Mouse (Mus musculus): ENCODE results near the gene Olfr572.

Olfr572 gene

GRCm38 (mm10) chr7:102924109-102924508, at the start of gene Olfr572:
TSS of gene Olfr572 (plus strand) at chr7:102924409.
- no peak for DNase-seq

- no peak for DNase-seq
These were observed 47.4 kb upstream of the Olfr572 start, which contains the start of gene Olfr568 for GRCm38 (mm10) chr7:102876822-102877221. TSS of gene Olfr568 (plus strand) at chr7:102877122.

- DNase-seq, result no peak
These were observed 33.4 kb upstream of the Olfr572 start, which contains the start of gene Olfr569 for GRCm38 (mm10) chr7:102890782-102891181. TSS of gene Olfr569 (minus strand) at chr7:102890882.

GRCm38 (mm10) chr7:102915261-102915660, 8.9 kb upstream of the Olfr572 start:
- DNase-seq, result no peak

GRCm38 (mm10) chr7:102916405-102916804, 7.8 kb upstream of the Olfr572 start:
- DNase-seq, result no peak

- DNase-seq, result no peak
These were observed 7.0 kb upstream of the Olfr572 start, which contains the start of gene Olfr571 for GRCm38 (mm10) chr7:102917032-102917875. TSS of gene Olfr571 (minus strand) at chr7:102917536.

- peak; percentile 16 for DNase-seq
These were observed 4.6 kb upstream of the Olfr572 start for GRCm38 (mm10) chr7:102919632-102920031.

GRCm38 (mm10) chr7:102927105-102927504, 2.9 kb downstream of the Olfr572 start:
- DNase-seq, result no peak

GRCm38 (mm10) chr7:102942475-102942874, 18.3 kb downstream of the Olfr572 start, which contains the start of gene Olfr573-ps1:
TSS of gene Olfr573-ps1 (minus strand) at chr7:102942575.
- DNase-seq, result no peak

- DNase-seq, result no peak
These were observed 19.2 kb downstream of the Olfr572 start for GRCm38 (mm10) chr7:102943417-102943816.

- DNase-seq, result no peak
These were observed 24.0 kb downstream of the Olfr572 start, which contains the start of gene Olfr574 for GRCm38 (mm10) chr7:102948167-102948566. TSS of gene Olfr574 (plus strand) at chr7:102948467.

GRCm38 (mm10) chr7:102950732-102951131, 26.5 kb downstream of the Olfr572 start:
- no peak for DNase-seq

GRCm38 (mm10) chr7:102958137-102958536, 33.9 kb downstream of the Olfr572 start:
- no peak for DNase-seq

- DNase-seq, result no peak
These were observed 34.4 kb downstream of the Olfr572 start, which contains the start of gene Olfr575 for GRCm38 (mm10) chr7:102958593-102958992. TSS of gene Olfr575 (minus strand) at chr7:102958775.

GRCm38 (mm10) chr7:102962360-102962759, 38.2 kb downstream of the Olfr572 start, which contains the start of gene Olfr576:
TSS of gene Olfr576 (plus strand) at chr7:102962660.
- DNase-seq, result no peak

GRCm38 (mm10) chr7:102974399-102974798, 50.2 kb downstream of the Olfr572 start:
- DNase-seq, result no peak

GRCm38 (mm10) chr7:102975843-102976242, 51.6 kb downstream of the Olfr572 start, which contains the start of gene Olfr577:
TSS of gene Olfr577 (minus strand) at chr7:102975943.
- no peak for DNase-seq

Measured in cerebellum, adult 9-10 months (tissue).